Mouse (Mus musculus): ENCODE data around the gene Mei1. TPM values are rescaled to one million over a fixed set of nuclear protein-coding genes. Genes with fewer than 3 reads are reported as not detected.

The Mei1 gene
- polyA plus RNA-seq (2016; fragmentation: Nextera tagmentation; extraction: Ambion mirVana): 0.09 and 0.10 TPM in 2 replicates

- Histone ChIP-seq H3K27me3 (peaks cover 40% of the 10 kb centered on the region), H3K9me3 (no peaks in the 10 kb centered on the region), H3K9ac (no peak within 1 kb of the TSS), H3K4me1 (no peaks in the 10 kb centered on the region), H3K4me2 (replicated peaks) (peak within 1 kb of the TSS; percentile 42), H3K36me3 (no peaks in the 10 kb centered on the region), H3K27ac (no peak within 1 kb of the TSS), H3K4me3 (peak within 1 kb of the TSS; percentile 16)
- ATAC-seq (ENCODE audit: insufficient number of reproducible peaks, insufficient read depth, low FRiP score, low TSS enrichment): no peak
- WGBS: 25% methylated on average over 40 of the region's 40 CpGs
Measured at GRCm38 (mm10) chr15:82069898-82070297, at the start of gene Mei1. TSS of gene Mei1 (plus strand) at chr15:82069996.

DNA sequence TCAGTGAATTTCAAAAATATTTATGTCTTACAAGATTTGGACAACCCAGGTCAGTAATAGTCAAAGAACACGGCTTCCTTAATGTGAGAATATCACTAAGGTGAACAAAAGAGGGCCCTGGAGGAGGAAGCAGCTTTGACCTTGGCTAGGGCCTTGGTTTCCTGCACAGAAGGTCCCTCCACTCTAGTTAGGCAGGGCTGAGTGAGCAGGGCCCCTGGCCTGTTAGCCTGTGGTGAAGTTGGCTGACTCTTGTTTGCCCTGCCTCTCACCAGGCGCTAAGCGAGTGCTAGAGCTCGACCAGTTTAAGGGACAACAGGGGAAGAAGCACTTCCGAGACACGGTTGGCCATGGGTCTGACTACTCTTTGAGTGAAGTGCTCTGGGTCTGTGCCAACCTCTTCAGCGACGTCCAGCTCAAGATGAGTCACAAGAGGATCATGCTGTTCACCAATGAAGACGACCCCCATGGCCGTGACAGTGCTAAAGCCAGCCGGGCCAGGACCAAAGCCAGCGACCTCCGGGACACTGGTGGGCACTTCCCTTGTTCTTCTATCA, 47.2 kb upstream of the Mei1 start:
- 90% methylated on average over 13 of the region's 13 CpGs for WGBS
- no peaks in the 10 kb centered on the region for H3K27me3 ChIP-seq
- ATAC-seq (ENCODE audit: insufficient number of reproducible peaks, insufficient read depth, low FRiP score, low TSS enrichment): no peak
- H3K4me2 ChIP-seq (replicated peaks): no peak overlapping the region
- H3K4me3 ChIP-seq: no peak overlapping the region
- no peaks in the 10 kb centered on the region for H3K4me1 ChIP-seq
- H3K9ac ChIP-seq: no peak overlapping the region
- H3K36me3 ChIP-seq: peaks cover 66% of the 10 kb centered on the region
- no peak overlapping the region for H3K27ac ChIP-seq
- no peaks in the 10 kb centered on the region for H3K9me3 ChIP-seq

GRCm38 (mm10) chr15:82023965-82024635, 45.7 kb upstream of the Mei1 start:
- H3K4me2 ChIP-seq (replicated peaks): no peak overlapping the region
- no peaks in the 10 kb centered on the region for H3K27me3 ChIP-seq
- no peak overlapping the region for H3K27ac ChIP-seq
- H3K4me1 ChIP-seq: no peaks in the 10 kb centered on the region
- no peak overlapping the region for H3K4me3 ChIP-seq
- H3K36me3 ChIP-seq: peaks cover 75% of the 10 kb centered on the region
- ATAC-seq (ENCODE audit: insufficient number of reproducible peaks, insufficient read depth, low FRiP score, low TSS enrichment): no peak
- WGBS: 92% methylated on average over 6 of the region's 6 CpGs
- no peaks in the 10 kb centered on the region for H3K9me3 ChIP-seq
- H3K9ac ChIP-seq: no peak overlapping the region

GRCm38 (mm10) chr15:82027276-82027675, 42.5 kb upstream of the Mei1 start:
- no peak for ATAC-seq (ENCODE audit: insufficient number of reproducible peaks, insufficient read depth, low FRiP score, low TSS enrichment)
- H3K4me2 ChIP-seq (replicated peaks): no peak overlapping the region
- peaks cover 93% of the 10 kb centered on the region for H3K36me3 ChIP-seq
- H3K4me3 ChIP-seq: no peak overlapping the region
- H3K4me1 ChIP-seq: no peaks in the 10 kb centered on the region
- no peaks in the 10 kb centered on the region for H3K9me3 ChIP-seq
- no peaks in the 10 kb centered on the region for H3K27me3 ChIP-seq
- WGBS: 91% methylated on average over 7 of the region's 7 CpGs
- H3K9ac ChIP-seq: no peak overlapping the region
- H3K27ac ChIP-seq: no peak overlapping the region

DNA sequence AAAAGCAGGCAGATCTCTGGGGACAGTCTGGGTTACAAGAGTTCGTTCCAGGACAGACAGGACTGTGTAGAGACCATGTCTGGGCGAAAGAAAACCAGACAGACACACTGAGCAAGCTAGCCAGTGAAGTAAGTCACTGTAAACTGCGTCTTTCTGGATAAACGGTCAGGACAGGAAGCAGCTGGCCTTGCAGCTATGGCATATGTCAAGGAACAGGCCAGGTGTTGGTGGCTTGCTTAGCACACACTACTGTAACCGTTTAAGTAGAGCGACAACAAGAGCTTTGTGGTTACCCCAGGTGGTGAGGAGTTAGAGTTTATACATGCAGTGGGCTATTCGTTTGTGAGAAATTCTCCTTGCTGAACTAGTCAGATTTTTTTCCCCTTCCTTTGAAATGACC, 42.1 kb upstream of the Mei1 start:
- 83% methylated on average over 7 of the region's 7 CpGs for WGBS
- H3K4me3 ChIP-seq: no peak overlapping the region
- no peak for ATAC-seq (ENCODE audit: insufficient number of reproducible peaks, insufficient read depth, low FRiP score, low TSS enrichment)
- no peaks in the 10 kb centered on the region for H3K4me1 ChIP-seq
- H3K27ac ChIP-seq: no peak overlapping the region
- peaks cover 93% of the 10 kb centered on the region for H3K36me3 ChIP-seq
- H3K4me2 ChIP-seq (replicated peaks): no peak overlapping the region
- H3K9me3 ChIP-seq: no peaks in the 10 kb centered on the region
- no peak overlapping the region for H3K9ac ChIP-seq
- no peaks in the 10 kb centered on the region for H3K27me3 ChIP-seq

GRCm38 (mm10) chr15:82032386-82032785, 37.4 kb upstream of the Mei1 start:
- H3K4me2 ChIP-seq (replicated peaks): no peak overlapping the region
- WGBS: 91% methylated on average over 7 of the region's 7 CpGs
- H3K9me3 ChIP-seq: no peaks in the 10 kb centered on the region
- no peak for ATAC-seq (ENCODE audit: insufficient number of reproducible peaks, insufficient read depth, low FRiP score, low TSS enrichment)
- H3K4me3 ChIP-seq: no peak overlapping the region
- H3K36me3 ChIP-seq: peaks cover 85% of the 10 kb centered on the region
- H3K27me3 ChIP-seq: no peaks in the 10 kb centered on the region
- no peak overlapping the region for H3K27ac ChIP-seq
- no peak overlapping the region for H3K9ac ChIP-seq
- H3K4me1 ChIP-seq: no peaks in the 10 kb centered on the region

GRCm38 (mm10) chr15:82033762-82034161, 36.0 kb upstream of the Mei1 start, which contains the start of gene Desi1:
TSS of gene Desi1 (minus strand) at chr15:82033862.
- H3K9ac ChIP-seq: no peak within 1 kb of the TSS
- H3K36me3 ChIP-seq: peaks cover 83% of the 10 kb centered on the region
- no peaks in the 10 kb centered on the region for H3K9me3 ChIP-seq
- H3K27me3 ChIP-seq: no peaks in the 10 kb centered on the region
- 92% methylated on average over 4 of the region's 4 CpGs for WGBS
- H3K4me2 ChIP-seq (replicated peaks): no peak within 1 kb of the TSS
- H3K4me3 ChIP-seq: no peak within 1 kb of the TSS
- no peak for ATAC-seq (ENCODE audit: insufficient number of reproducible peaks, insufficient read depth, low FRiP score, low TSS enrichment)
- H3K27ac ChIP-seq: no peak within 1 kb of the TSS
- no peaks in the 10 kb centered on the region for H3K4me1 ChIP-seq

DNA sequence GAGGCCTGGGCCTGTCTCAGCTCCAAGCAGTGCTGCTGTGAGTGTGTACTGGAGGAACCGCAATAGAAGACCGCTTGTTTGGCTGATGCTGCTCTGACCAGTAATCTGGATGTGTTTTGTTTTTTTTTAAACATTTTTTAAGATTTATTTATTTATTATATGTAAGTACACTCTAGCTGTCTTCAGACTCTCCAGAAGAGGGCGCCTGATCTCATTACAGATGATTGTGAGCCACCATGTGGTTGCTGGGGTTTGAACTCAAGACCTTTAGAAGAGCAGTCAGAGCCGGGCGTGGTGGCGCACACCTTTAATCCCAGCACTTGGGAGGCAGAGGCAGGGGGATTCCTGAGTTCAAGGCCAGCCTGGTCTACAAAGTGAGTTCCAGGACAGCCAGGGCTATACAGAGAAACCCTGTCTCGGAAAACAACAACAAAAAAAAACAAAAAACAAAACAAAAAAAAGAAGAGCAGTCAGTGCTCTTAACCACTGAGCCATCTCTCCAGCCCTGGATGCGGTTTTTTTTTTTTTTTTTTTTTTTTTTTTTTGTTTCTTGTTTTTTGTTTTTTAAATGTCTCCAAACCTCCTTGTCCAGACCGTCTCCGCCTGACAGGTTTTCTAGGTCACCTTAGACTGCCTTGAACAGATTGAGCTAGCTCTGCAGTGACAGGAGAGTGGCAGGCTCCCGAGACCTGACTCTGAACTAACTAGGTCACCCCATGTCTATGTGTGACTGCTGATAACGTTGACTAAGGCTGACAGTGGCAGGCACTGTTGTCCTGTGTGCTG, 33.7 kb upstream of the Mei1 start:
- H3K27me3 ChIP-seq: no peaks in the 10 kb centered on the region

GRCm38 (mm10) chr15:82040650-82041049, 29.1 kb upstream of the Mei1 start:
- Histone ChIP-seq H3K4me3 (no peak overlapping the region), H3K9me3 (no peaks in the 10 kb centered on the region), H3K4me2 (replicated peaks) (no peak overlapping the region), H3K4me1 (peaks cover 3% of the 10 kb centered on the region; the same call in 1 of the 2 replicates), H3K27me3 (no peaks in the 10 kb centered on the region), H3K9ac (no peak overlapping the region), H3K36me3 (peaks cover 58% of the 10 kb centered on the region), H3K27ac (no peak overlapping the region)
- WGBS: 92% methylated on average over 1 of the region's 1 CpGs
- no peak for ATAC-seq (ENCODE audit: insufficient number of reproducible peaks, insufficient read depth, low FRiP score, low TSS enrichment)

More for the DNA sequence above, 33.7 kb upstream of the Mei1 start:
- Histone ChIP-seq H3K4me2 (replicated peaks) (no peak overlapping the region), H3K36me3 (peaks cover 81% of the 10 kb centered on the region), H3K4me3 (no peak overlapping the region), H3K9me3 (no peaks in the 10 kb centered on the region), H3K4me1 (no peaks in the 10 kb centered on the region), H3K27ac (no peak overlapping the region), H3K9ac (no peak overlapping the region)
- 86% methylated on average over 12 of the region's 12 CpGs for WGBS
- no peak for ATAC-seq (ENCODE audit: insufficient number of reproducible peaks, insufficient read depth, low FRiP score, low TSS enrichment)

- 95% methylated on average over 7 of the region's 7 CpGs for WGBS
- H3K27ac ChIP-seq: no peak overlapping the region
- H3K9ac ChIP-seq: no peak overlapping the region
- no peak overlapping the region for H3K4me3 ChIP-seq
- no peak overlapping the region for H3K4me2 ChIP-seq (replicated peaks)
- peaks cover 12% of the 10 kb centered on the region for H3K4me1 ChIP-seq
- no peak for ATAC-seq (ENCODE audit: insufficient number of reproducible peaks, insufficient read depth, low FRiP score, low TSS enrichment)
- H3K9me3 ChIP-seq: no peaks in the 10 kb centered on the region
- peaks cover 32% of the 10 kb centered on the region for H3K36me3 ChIP-seq
- no peaks in the 10 kb centered on the region for H3K27me3 ChIP-seq
Measured at GRCm38 (mm10) chr15:82044166-82044784, 25.5 kb upstream of the Mei1 start.

DNA sequence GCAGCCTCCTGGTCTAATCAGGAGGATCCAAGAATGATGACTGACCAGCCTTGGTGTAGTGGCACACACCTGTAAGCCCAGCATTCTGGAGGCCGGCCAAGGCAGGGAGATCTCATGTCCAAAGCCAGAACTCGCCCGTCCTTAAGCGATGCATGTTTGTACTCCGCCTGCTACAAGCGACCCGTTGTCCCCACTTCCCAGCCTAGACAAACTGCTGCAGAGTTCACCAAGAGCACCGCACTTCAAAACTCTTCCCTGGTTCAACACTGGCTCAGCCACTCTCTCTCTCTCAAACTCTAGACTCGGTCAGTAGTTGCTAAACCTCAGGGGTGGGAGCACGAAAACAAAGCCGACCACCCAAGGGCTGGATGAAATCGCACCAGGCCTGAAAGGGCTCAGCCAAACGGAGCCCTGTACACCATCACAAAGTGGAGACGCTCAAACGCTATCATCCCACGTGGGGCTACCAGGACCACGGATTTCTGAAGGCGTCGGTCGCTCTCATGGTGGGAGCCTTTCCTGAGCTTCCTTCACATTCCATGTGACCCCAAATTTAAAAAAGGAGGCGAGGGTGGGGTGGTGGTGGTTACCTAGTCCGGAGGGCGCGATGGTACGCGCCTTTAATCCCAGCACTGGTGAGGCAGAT, 23.4 kb upstream of the Mei1 start:
- Histone ChIP-seq H3K4me1 (peaks cover 12% of the 10 kb centered on the region), H3K27ac (no peak overlapping the region), H3K4me2 (replicated peaks) (peak overlapping the region; percentile 84), H3K9ac (peak overlapping the region; percentile 97), H3K27me3 (no peaks in the 10 kb centered on the region), H3K9me3 (no peaks in the 10 kb centered on the region), H3K4me3 (peak overlapping the region; percentile 99), H3K36me3 (peaks cover 16% of the 10 kb centered on the region)
- WGBS: 3% methylated on average over 26 of the region's 26 CpGs
- ATAC-seq (ENCODE audit: insufficient number of reproducible peaks, insufficient read depth, low FRiP score, low TSS enrichment): no peak
